Mouse (Mus musculus) myocyte (in vitro differentiated cells): ENCODE results near the gene Cenpo.

Experiments
- CEBPB ChIP-seq: IDR thresholded peaks from 2 replicates; pipeline ENCODE4 v1.6.1; 2011; ENCODE audit warnings: mild to moderate bottlenecking, moderate library complexity; ENCODE audit not compliant: poor library complexity, insufficient read depth, severe bottlenecking
- E2F4 ChIP-seq: IDR thresholded peaks from one replicate; pipeline ENCODE4 v1.6.1; 2011; ENCODE audit warnings: mild to moderate bottlenecking, control low read depth, moderate library complexity; ENCODE audit not compliant: insufficient read depth
- MAX ChIP-seq: IDR thresholded peaks from one replicate; pipeline ENCODE4 v1.6.1; 2011; ENCODE audit warnings: low read depth, mild to moderate bottlenecking, control low read depth
- MYOG ChIP-seq, 3 experiments: IDR thresholded peaks; one replicate each; pipeline ENCODE4 v1.6.1; 2011; ENCODE audit warnings: control low read depth in 2 of 3, low read depth in 2 of 3, mild to moderate bottlenecking in 2 of 3; ENCODE audit not compliant: insufficient read length in 2 of 3, control insufficient read depth in 1 of 3, insufficient read depth in 1 of 3
- POLR2A ChIP-seq: IDR thresholded peaks from one replicate; pipeline ENCODE4 v1.6.1; 2011; ENCODE audit warnings: low read depth, mild to moderate bottlenecking, control low read depth, moderate library complexity; ENCODE audit not compliant: insufficient read length
- SRF ChIP-seq: IDR thresholded peaks from one replicate; pipeline ENCODE4 v1.6.1; 2011; ENCODE audit warnings: low read depth; ENCODE audit not compliant: control insufficient read depth, insufficient read length
- TCF12 ChIP-seq: IDR thresholded peaks from one replicate; pipeline ENCODE4 v1.6.1; 2011; ENCODE audit warnings: mild to moderate bottlenecking, control low read depth; ENCODE audit not compliant: poor library complexity, insufficient read depth, severe bottlenecking
- USF1 ChIP-seq: IDR thresholded peaks from one replicate; pipeline ENCODE4 v1.6.1; 2011; ENCODE audit warnings: low read depth, mild to moderate bottlenecking, control low read depth, moderate library complexity

GRCm38 (mm10) chr12:4169058-4169457 lies 65.0 kb downstream of the Cenpo start:
- TF ChIP-seq E2F4: no peak
- TF ChIP-seq POLR2A: no peak
- no peak for TF ChIP-seq MAX
- no peak for TF ChIP-seq MYOG (IDR thresholded peaks at IDR 0.05; ENCODE audit: control insufficient read depth in 1 of 3, insufficient read depth in 1 of 3, insufficient read length in 2 of 3, low read depth in 2 of 3)
- no peak for TF ChIP-seq TCF12
- TF ChIP-seq SRF: no peak
- no peak for TF ChIP-seq CEBPB
- no peak for TF ChIP-seq USF1
